Comparison of ENCODE assay signal across 9 mouse cellular contexts in the genomic region with DNA sequence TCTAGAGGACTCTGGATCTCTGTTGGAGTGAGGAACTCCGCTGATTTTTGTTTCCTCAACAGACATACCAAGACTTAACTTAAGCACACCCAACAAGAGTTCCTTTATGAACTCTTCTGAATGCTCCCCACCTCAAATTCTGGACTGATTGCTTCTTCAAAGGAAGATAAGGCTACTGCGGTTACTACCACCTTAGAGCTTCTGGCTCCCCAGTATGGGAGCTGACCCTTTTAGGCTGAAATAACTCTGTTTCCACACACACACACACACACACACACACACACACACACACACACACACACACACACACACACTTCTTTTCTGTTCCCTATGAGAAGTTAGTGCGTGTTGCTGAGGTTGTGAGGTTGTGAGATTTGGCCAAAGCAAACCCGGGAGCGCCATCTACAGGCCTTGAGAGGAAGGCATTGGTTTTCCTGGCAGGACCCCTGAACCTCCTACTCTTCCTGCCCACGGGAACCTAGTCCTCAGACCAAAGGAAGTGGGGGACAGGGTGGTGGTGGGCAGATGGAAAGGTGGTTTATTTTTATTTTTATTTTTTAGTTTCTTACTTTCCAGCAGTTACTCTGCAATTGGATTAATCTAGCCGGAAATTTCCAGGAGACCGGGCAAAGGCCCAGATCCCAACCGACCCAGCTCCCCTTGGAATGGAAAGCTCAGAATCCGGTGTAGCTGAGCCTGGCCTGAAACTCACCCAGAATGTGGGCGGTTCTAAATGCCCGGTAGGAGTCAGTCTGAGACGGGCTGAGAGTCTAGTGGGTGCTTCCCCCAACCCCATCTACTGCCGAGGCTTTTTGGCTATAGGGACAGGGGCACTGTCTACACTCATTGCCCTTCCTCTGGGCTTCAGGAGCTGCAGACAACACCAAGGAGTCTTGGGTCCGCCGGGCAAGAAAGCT. TPM values are rescaled to one million over a fixed set of nuclear protein-coding genes. Genes with fewer than 3 reads are reported as not detected.
A peak's percentile ranks its signal among the peaks of the same experiment; 100 is the strongest.
DNase-seq lines count a peak whose midpoint lies in the region; ATAC-seq and TF ChIP-seq lines count a peak whose summit lies in the region.
"Had no signal": no experiment of that assay in that cellular context is flagged by ENCODE, and none has a peak within 500 bp of the region (broad histone marks: within the 10 kb centered on the region; RNA-seq: fewer than 3 reads in every experiment).

No protein-coding gene starts in this region.

- peak overlapping the region; percentile 74; the same call in 1 of the 2 replicates for H3K9ac ChIP-seq in hindbrain, embryonic 12.5 days
- H3K9ac ChIP-seq in limb, embryonic 13.5 days = no peak overlapping the region
- H3K9ac ChIP-seq: lung, embryonic 15.5 days had no signal

- H3K9me3 ChIP-seq in hindbrain, embryonic 12.5 days (replicated peaks) = no peaks in the 10 kb centered on the region
- no peaks in the 10 kb centered on the region for H3K9me3 ChIP-seq in limb, embryonic 13.5 days
- H3K9me3 ChIP-seq: lung, embryonic 15.5 days had no signal

- no peaks in the 10 kb centered on the region for H3K36me3 ChIP-seq in hindbrain, embryonic 12.5 days
- H3K36me3 ChIP-seq in limb, embryonic 13.5 days = no peaks in the 10 kb centered on the region
- H3K36me3 ChIP-seq: lung, embryonic 15.5 days had no signal

- peaks cover 92% of the 10 kb centered on the region for H3K27me3 ChIP-seq in hindbrain, embryonic 12.5 days
- H3K27me3 ChIP-seq in limb, embryonic 13.5 days = peaks cover 98% of the 10 kb centered on the region

- no peak overlapping the region for H3K4me3 ChIP-seq in left cerebral cortex, adult 2 months
- H3K4me3 ChIP-seq in hindbrain, embryonic 12.5 days = peak overlapping the region; percentile 50
- peak overlapping the region; percentile 1; the same call in 1 of the 2 replicates for H3K4me3 ChIP-seq in limb, embryonic 13.5 days

- no peak for ATAC-seq in hindbrain, embryonic 12.5 days (ENCODE audit: low FRiP score)
- no peak for ATAC-seq in limb, embryonic 13.5 days (ENCODE audit: low FRiP score, low read depth)
- no peak for ATAC-seq in megakaryocyte, adult 5-6 weeks (ENCODE audit: poor library complexity, severe bottlenecking)

- H3K4me2 ChIP-seq in hindbrain, embryonic 12.5 days (replicated peaks) = peak overlapping the region; percentile 65
- H3K4me2 ChIP-seq in limb, embryonic 13.5 days (replicated peaks) = 0 out of 2 replicates have a peak overlapping the region, but pooled peaks have one; percentile 21

- no peak overlapping the region for H3K27ac ChIP-seq in left cerebral cortex, adult 2 months
- peak overlapping the region; percentile 81 for H3K27ac ChIP-seq in hindbrain, embryonic 12.5 days
- no peak overlapping the region for H3K27ac ChIP-seq in limb, embryonic 13.5 days
- H3K27ac ChIP-seq: lung, embryonic 15.5 days had no signal

- intact Hi-C loops in left cerebral cortex, adult 2 months (cut with DNase I) = loop anchor here (1.0 to 5.0 kb wide), 6 partner anchors 77 to 1142 kb away; a partner anchor contains a TSS

- no peak for DNase-seq in left cerebral cortex, adult 2 months (ENCODE audit: extremely low spot score in 1 of 2, low spot score in 2 of 2)
- no peak for DNase-seq in left cerebral cortex, adult 8-10 months (ENCODE audit: low spot score in 2 of 2)
- DNase-seq in Muller cell, postnatal 12 days (ENCODE audit: inconsistent ontology term) = peak; percentile 56
- peak; percentile 89 for DNase-seq in embryo, embryonic 10.5 days (ENCODE audit: low spot score)
- peak; percentile 85 for DNase-seq in retina, postnatal 1 day

- under 1% methylated on average over 16 of the region's 16 CpGs for WGBS in hindbrain, embryonic 12.5 days
- 2% methylated on average over 16 of the region's 16 CpGs for WGBS in limb, embryonic 13.5 days

- H3K4me1 ChIP-seq in hindbrain, embryonic 12.5 days = peaks cover 52% of the 10 kb centered on the region
- peaks cover 32% of the 10 kb centered on the region for H3K4me1 ChIP-seq in limb, embryonic 13.5 days

- peak; percentile 51 for TF ChIP-seq CTCF in left cerebral cortex, adult 2 months (IDR thresholded peaks at IDR 0.05)

RNA-seq across cellular contexts. Expression of a gene that starts 1.1 kb away (rescaled TPM):
- under 1 TPM; 0.14 to 0.28 TPM for total RNA-seq in left cerebral cortex, adult 2 months (2021)
- under 1 TPM in 3 of 4 experiments, not detected in 1; 0.11 to 0.37 (median 0.37) TPM for total RNA-seq in left cerebral cortex, adult 8-10 months (2022)
- 15.1 and 18.6 TPM in 2 replicates for polyA plus RNA-seq in hindbrain, embryonic 12.5 days (2016; fragmentation: Nextera tagmentation; extraction: Ambion mirVana)
- 0.04 TPM in 1 of 2 replicates, not detected in the other for polyA plus RNA-seq in limb, embryonic 13.5 days (2015; fragmentation: Nextera tagmentation; extraction: Ambion mirVana)
- not detected in 2 replicates for total RNA-seq in megakaryocyte, adult 5-6 weeks (2015)
- total RNA-seq in megakaryocyte, adult 5-6 weeks (2017) = not detected in 2 replicates

Comparison
In these comparisons a context has a peak if more than half of its experiments do, and no peak if none do; other contexts are left out.
1. DNase-seq: peak in Muller cell, postnatal 12 days (single experiment), embryo, embryonic 10.5 days (single experiment) and retina, postnatal 1 day (single experiment); none in left cerebral cortex, adult 2 months (0 of 2) and left cerebral cortex, adult 8-10 months (0 of 2).